Mouse (Mus musculus) CH12.LX (cell line): Measurements from ENCODE around the gene Mms19. TPM values are rescaled to one million over a fixed set of nuclear protein-coding genes. Genes with fewer than 3 reads are reported as not detected.
A peak's percentile ranks its signal among the peaks of the same experiment; 100 is the strongest.

Experiments
- DNase-seq: peaks from one replicate; pipeline ENCODE4 v3.0.0-alpha.2; 2013; ENCODE audit errors: extremely low read depth
- H3K27ac ChIP-seq: 2 replicates; pipeline ENCODE4 v1.5.1; 2012; ENCODE audit warnings: low read depth, mild to moderate bottlenecking, control low read depth, moderate library complexity; ENCODE audit not compliant: insufficient read depth
- H3K27me3 ChIP-seq: replicated peaks from 2 replicates; pipeline ENCODE3; 2012; ENCODE audit warnings: inconsistent platforms
- H3K36me3 ChIP-seq, 2 experiments: replicated peaks in 1 of 2; 2 replicates each; pipeline versions ENCODE3 to v1.6.1; 2012; ENCODE audit warnings: inconsistent platforms in 1 of 2, low read length in 1 of 2, mild to moderate bottlenecking in 1 of 2, mixed read lengths in 1 of 2, moderate library complexity in 1 of 2; ENCODE audit not compliant: control insufficient read depth in 1 of 2, insufficient read depth in 1 of 2
- H3K4me1 ChIP-seq, 2 experiments: 2 replicates each; pipeline ENCODE4 v1.6.1; 2012; ENCODE audit warnings: inconsistent platforms in 1 of 2, moderate library complexity in 1 of 2; ENCODE audit not compliant: insufficient read depth in 2 of 2, control insufficient read depth in 1 of 2
- H3K4me2 ChIP-seq: 2 replicates; pipeline ENCODE4 v1.6.1; 2012; ENCODE audit warnings: low read depth, mild to moderate bottlenecking, control low read depth; ENCODE audit not compliant: poor library complexity, insufficient read depth, severe bottlenecking
- H3K4me3 ChIP-seq, 3 experiments: fragments of 150-350 bp in 1 of 3; sonication (generic) in 1 of 3; replicated peaks in 1 of 3; 2 replicates each; pipeline versions ENCODE3 to v1.5.1; 2011 to 2012; ENCODE audit warnings: low read depth in 2 of 3, low read length in 2 of 3, mild to moderate bottlenecking in 2 of 3, moderate library complexity in 2 of 3, control low read depth in 1 of 3, improper control_type of control experiment in 1 of 3, inconsistent platforms in 1 of 3, mixed read lengths in 1 of 3; ENCODE audit not compliant: poor library complexity in 1 of 3
- H3K79me2 ChIP-seq: replicated peaks from 2 replicates; pipeline ENCODE4 v1.6.1; 2012; ENCODE audit warnings: mild to moderate bottlenecking, moderate library complexity; ENCODE audit not compliant: control insufficient read depth, poor library complexity, insufficient read depth, severe bottlenecking; ENCODE audit errors: extremely low read depth
- H3K9ac ChIP-seq: 2 replicates; pipeline ENCODE4 v1.6.1; 2012; ENCODE audit warnings: low read depth, mild to moderate bottlenecking, control low read depth, moderate library complexity; ENCODE audit not compliant: insufficient read depth
- H3K9me3 ChIP-seq: replicated peaks from 2 replicates; pipeline ENCODE3; 2012; ENCODE audit warnings: low read length, inconsistent platforms, mixed read lengths
- CHD2 ChIP-seq: IDR thresholded peaks from 2 replicates; pipeline ENCODE4 v1.6.1; 2011; ENCODE audit warnings: low read length, improper control_type of control experiment
- ELF1 ChIP-seq: IDR thresholded peaks from 2 replicates; pipeline ENCODE4 v1.6.1; 2014; ENCODE audit warnings: low read depth, mild to moderate bottlenecking, inconsistent platforms, low read length, improper control_type of control experiment
- MAFK ChIP-seq: IDR thresholded peaks from 2 replicates; pipeline ENCODE4 v1.6.1; 2011; ENCODE audit warnings: low read length, improper control_type of control experiment; ENCODE audit not compliant: insufficient replicate concordance
- SIN3A ChIP-seq: IDR thresholded peaks from 2 replicates; pipeline ENCODE4 v1.6.1; 2012; ENCODE audit warnings: low read length, improper control_type of control experiment, inconsistent platforms
- UBTF ChIP-seq: IDR thresholded peaks from 2 replicates; pipeline ENCODE4 v1.6.1; 2012; ENCODE audit warnings: low read depth, mild to moderate bottlenecking, inconsistent platforms, low read length, improper control_type of control experiment, moderate library complexity
- ZC3H11A ChIP-seq: IDR thresholded peaks from 2 replicates; pipeline ENCODE4 v1.6.1; 2012; ENCODE audit warnings: low read depth, mild to moderate bottlenecking, inconsistent platforms, low read length, improper control_type of control experiment
- dilution Hi-C: fragments of 300-500 bp; cut with MboI; formaldehyde crosslinking; loops from 2 replicates; pipeline ENCODE4 v1.14.3; 2020; ENCODE audit warnings: low sequenced_read_pairs; ENCODE audit not compliant: extremely low pct_unique_long_range_greater_than_20kb, extremely low pct_ligation_motif_present
- in situ Hi-C: fragments of 300-500 bp; cut with MboI; formaldehyde crosslinking; loops from 3 replicates; pipeline ENCODE4 v1.14.3; 2019; ENCODE audit warnings: low sequenced_read_pairs, low pct_ligation_motif_present, low pct_unique_long_range_greater_than_20kb, mixed read lengths
- polyA plus RNA-seq: library from polyadenylated mRNA; unstranded; fragments of >175 nt; gene quantifications from 2 replicates; pipeline ENCODE4 v1.2.1, GENCODE M21; 2012; ENCODE audit warnings: low read depth; ENCODE audit not compliant: insufficient read length
- total RNA-seq, 2 experiments: library from RNA; depleted of rRNA; stranded (reverse); fragments of 300-350 nt in 1 of 2; fragments of >200 nt in 1 of 2; gene quantifications; 2 replicates each; pipeline ENCODE4 v1.2.3; 2012 to 2014

The Mms19 gene
- total and polyA plus RNA-seq, 3 experiments = 32.1 to 46.3 (median 43.3) TPM

DNA sequence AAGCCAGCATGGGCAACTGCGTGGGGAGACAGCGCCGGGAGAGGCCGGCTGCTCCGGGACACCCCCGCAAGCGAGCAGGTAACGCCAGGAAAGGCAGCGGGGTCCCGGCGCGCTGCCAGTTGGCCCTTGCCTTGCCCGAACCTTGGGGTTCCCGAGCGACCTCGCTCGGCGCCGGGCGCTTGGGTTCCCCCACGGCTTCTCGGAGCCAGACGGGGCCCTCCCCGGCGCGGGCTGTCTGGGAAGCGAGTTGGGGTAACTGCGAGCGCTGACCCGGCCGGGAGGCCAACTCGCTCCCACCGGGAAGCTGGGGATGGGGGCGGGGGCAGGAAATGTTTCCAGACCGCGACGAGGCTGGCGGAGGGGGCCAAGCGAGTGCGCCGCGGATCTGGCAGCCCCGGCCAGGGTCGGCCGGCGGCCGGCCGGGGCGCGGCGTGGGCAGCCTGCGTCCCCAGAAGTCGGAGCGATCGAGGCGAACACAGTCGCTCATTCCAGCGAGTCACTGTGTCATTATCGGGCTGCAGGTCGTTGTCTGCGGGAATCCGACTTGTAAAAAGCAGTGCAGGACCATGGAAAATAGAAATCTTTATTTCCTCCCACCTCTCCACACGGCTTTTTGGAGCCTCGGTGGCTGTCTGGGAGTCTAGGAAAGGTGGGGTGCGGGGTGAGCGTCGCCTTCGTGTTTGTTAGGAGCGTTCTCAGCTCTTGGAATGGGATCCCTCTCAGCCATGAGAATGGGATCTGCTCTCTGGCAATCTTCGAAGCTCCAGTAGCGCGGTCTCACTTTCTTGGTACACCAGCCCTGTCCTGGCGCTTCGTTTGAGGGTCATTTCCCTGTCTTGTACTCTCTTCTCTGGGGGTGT lies 1.2 kb upstream of the Mms19 start:
- no peak for DNase-seq

DNA sequence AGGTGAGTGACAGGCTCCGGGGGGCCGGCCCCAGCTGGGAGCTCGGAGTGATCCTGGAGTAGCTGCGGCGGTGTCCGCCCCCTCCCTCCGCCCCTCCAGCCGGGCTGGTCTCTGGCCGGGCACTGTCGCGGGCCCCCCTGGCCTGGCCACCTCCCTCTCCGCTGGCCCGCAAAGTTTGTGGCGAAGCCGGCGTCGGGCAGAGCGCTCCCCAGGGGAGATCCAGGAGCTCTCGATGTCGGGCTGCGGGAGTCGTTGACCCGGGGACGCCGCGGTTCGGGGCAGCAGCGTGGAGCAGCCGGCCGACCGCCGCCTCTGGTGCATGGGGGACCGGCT lies 604 bp upstream of the Mms19 start, which contains the start of gene Ubtd1:
Gene Ubtd1 (plus strand): TSS at position 169 of the 333 bp plus-strand sequence.
- Histone ChIP-seq H3K4me2 (peak within 1 kb of the TSS; percentile 83), H3K27ac (peak within 1 kb of the TSS; percentile 16), H3K9ac (peak within 1 kb of the TSS; percentile 54), H3K36me3 (peaks cover 0 to 16% of the 10 kb centered on the region in 2 experiments), H3K4me3 (peak within 1 kb of the TSS; percentile 65 to 86 (median 83)), H3K79me2 (peaks cover 17% of the 10 kb centered on the region), H3K9me3 (no peaks in the 10 kb centered on the region), H3K27me3 (peaks cover 24% of the 10 kb centered on the region), H3K4me1 (peaks cover 0 to 41% of the 10 kb centered on the region in 2 experiments; a peak in 2 of 4 replicates)
- dilution Hi-C loops = no loop called here
- in situ Hi-C loops = no loop called here
- no peak for DNase-seq
- peak; percentile 37; the same call in 1 of the 2 replicates for TF ChIP-seq SIN3A
- TF ChIP-seq MAFK = no peak

More for the DNA sequence above, 1.2 kb upstream of the Mms19 start:
- H3K27me3 ChIP-seq = peaks cover 24% of the 10 kb centered on the region
- in situ Hi-C loops (no loop called here), dilution Hi-C loops (no loop called here)
- H3K4me2 ChIP-seq = peak overlapping the region; percentile 83
- peaks cover 17% of the 10 kb centered on the region for H3K79me2 ChIP-seq
- H3K4me1 ChIP-seq = peaks cover 0 to 35% of the 10 kb centered on the region in 2 experiments; a peak in 2 of 4 replicates
- TF ChIP-seq UBTF (peak; percentile 58; the same call in 1 of the 2 replicates), ZC3H11A (no peak)
- no peaks in the 10 kb centered on the region for H3K9me3 ChIP-seq
- H3K4me3 ChIP-seq = peak overlapping the region; percentile 52 to 83 (median 76)
- peaks cover 0 to 12% of the 10 kb centered on the region in 2 experiments for H3K36me3 ChIP-seq
- no peak overlapping the region for H3K27ac ChIP-seq
- H3K9ac ChIP-seq = peak overlapping the region; percentile 54

DNA sequence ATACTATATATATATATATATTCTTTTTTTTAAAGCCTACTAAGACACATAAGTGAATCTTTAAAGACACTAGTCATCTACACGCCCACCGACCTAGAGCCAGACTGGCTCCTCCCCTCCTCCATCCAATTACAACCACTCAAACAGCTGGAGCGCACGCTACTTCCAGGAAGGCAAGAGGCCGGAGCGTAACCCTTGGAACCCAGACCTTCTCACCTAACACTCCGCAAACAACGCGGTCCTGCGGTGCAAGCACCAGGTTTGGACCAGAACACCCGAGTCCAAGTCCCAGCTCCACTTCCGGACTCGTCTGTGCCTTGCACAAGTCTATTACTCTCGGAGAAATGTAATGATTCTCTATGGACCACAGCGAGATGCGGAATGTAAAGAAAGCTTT lies 537 bp downstream of the Mms19 start:
- dilution Hi-C loops = no loop called here
- peaks cover 0 to 46% of the 10 kb centered on the region in 2 experiments; a peak in 2 of 4 replicates for H3K4me1 ChIP-seq
- peak overlapping the region; percentile 16 for H3K27ac ChIP-seq
- H3K4me3 ChIP-seq = peak overlapping the region; percentile 65 to 86 (median 83)
- in situ Hi-C loops = no loop called here
- peak overlapping the region; percentile 29 for H3K9ac ChIP-seq
- peak; percentile 65 for DNase-seq
- peaks cover 24% of the 10 kb centered on the region for H3K27me3 ChIP-seq
- peaks cover 1 to 20% of the 10 kb centered on the region in 2 experiments for H3K36me3 ChIP-seq
- H3K9me3 ChIP-seq = no peaks in the 10 kb centered on the region
- peaks cover 25% of the 10 kb centered on the region for H3K79me2 ChIP-seq
- H3K4me2 ChIP-seq = peak overlapping the region; percentile 67
- TF ChIP-seq CHD2 = 0 out of 2 replicates have a peak, but pooled peaks have one; percentile 8
- TF ChIP-seq ELF1 = peak; percentile 29; the same call in 1 of the 2 replicates
- TF ChIP-seq SIN3A = peak; percentile 78
- no peak for TF ChIP-seq MAFK
